Mouse (Mus musculus): Measurements from ENCODE around the gene Lrrc47.

DNA sequence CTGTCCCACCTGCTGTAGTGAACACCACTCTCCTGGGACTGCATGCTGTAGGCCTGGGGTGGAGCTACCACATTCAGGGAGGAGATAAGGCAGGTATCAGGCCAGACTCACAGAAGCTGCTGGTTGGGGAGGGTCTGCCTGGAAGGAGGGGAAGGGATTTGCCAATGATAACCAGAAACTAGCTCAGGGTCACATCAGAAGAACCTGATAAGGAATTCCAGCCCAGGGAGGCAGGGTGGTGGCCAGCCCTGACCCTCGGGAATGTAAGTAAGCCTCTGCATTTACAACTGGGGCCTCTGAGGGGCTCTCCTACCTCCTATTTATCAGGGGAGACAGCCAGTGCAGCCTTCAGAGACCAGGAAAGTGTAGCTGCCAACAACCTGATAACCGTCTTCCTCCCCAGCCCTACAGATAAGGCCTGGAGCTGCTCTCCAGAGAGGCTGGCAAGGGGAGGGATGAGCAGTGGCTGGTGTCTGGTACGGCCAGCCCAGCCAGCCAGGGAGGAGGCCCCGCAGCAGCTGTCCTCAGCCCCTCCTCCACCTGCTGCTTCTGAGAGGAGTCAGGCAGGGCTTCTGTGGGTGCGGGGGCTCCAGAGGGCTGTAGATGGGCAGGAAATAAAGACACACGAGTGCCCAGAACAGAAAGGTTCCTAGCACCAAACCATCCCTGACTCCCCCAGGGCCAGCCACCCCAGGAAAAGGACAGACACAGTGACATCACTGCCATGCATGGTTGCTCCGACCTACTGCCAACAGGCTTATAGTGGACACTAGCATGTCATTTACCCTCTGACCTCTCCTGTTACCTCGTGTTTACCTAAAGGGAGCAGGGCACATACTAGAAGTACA lies 12.4 kb downstream of the Lrrc47 start:
- no peak for TF ChIP-seq CTCF (IDR thresholded peaks at IDR 0.05; ENCODE audit: extremely low read depth, insufficient read depth, low read length)
- TF ChIP-seq POLR2A (IDR thresholded peaks at IDR 0.05; ENCODE audit: extremely low read depth, insufficient read depth, low read length) = no peak

Data from cortical plate, adult 2 months (tissue).